ENCODE assay signal across 9 mouse cellular contexts in genomic region chr9:108284410-108284809, GRCm38 (mm10). TPM values are rescaled to one million over a fixed set of nuclear protein-coding genes. Genes with fewer than 3 reads are reported as not detected.
DNase-seq lines count a peak whose midpoint lies in the region; ATAC-seq lines count a peak whose summit lies in the region.
"Had no signal": no experiment of that assay in that cellular context is flagged by ENCODE, and none has a peak within 500 bp of the region (broad histone marks: within the 10 kb centered on the region; RNA-seq: fewer than 3 reads in every experiment).

No protein-coding gene starts in this region.

- H3K4me2 ChIP-seq in forebrain, embryonic 14.5 days (ENCODE audit: low read length): no peak overlapping the region
- no peak overlapping the region for H3K4me2 ChIP-seq in hindbrain, embryonic 12.5 days (replicated peaks)
- H3K4me2 ChIP-seq: lung, embryonic 15.5 days had no signal

- H3K27me3 ChIP-seq in forebrain, embryonic 14.5 days (replicated peaks; ENCODE audit: control insufficient read depth, insufficient read depth, low read length): no peaks in the 10 kb centered on the region
- H3K27me3 ChIP-seq in hindbrain, embryonic 12.5 days: no peaks in the 10 kb centered on the region
- H3K27me3 ChIP-seq in megakaryocyte, embryonic 14.5 days (replicated peaks): no peaks in the 10 kb centered on the region
- H3K27me3 ChIP-seq: lung, embryonic 15.5 days had no signal

- peak; percentile 66; the same call in 1 of the 2 replicates for ATAC-seq in forebrain, embryonic 14.5 days
- ATAC-seq in hindbrain, embryonic 12.5 days (ENCODE audit: low FRiP score): peak; percentile 32; the same call in 1 of the 2 replicates

- no peak overlapping the region for H3K4me3 ChIP-seq in forebrain, embryonic 14.5 days (ENCODE audit: low read depth, low read length)
- H3K4me3 ChIP-seq in hindbrain, embryonic 12.5 days: no peak overlapping the region
- peak overlapping the region; percentile 70 for H3K4me3 ChIP-seq in megakaryocyte, embryonic 14.5 days (replicated peaks)
- H3K4me3 ChIP-seq: lung, embryonic 15.5 days had no signal

- 11% methylated on average over 6 of the region's 6 CpGs for WGBS in forebrain, embryonic 14.5 days
- whole genome bisulfite sequencing in hindbrain, embryonic 12.5 days: 14% methylated on average over 6 of the region's 6 CpGs

- peak; percentile 67 to 92 for DNase-seq in adrenal gland, adult (ENCODE audit: inconsistent age in 2 of 2, low spot score in 1 of 2)
- DNase-seq in adrenal gland, adult 8-10 months: no peak
- DNase-seq in c-Kit-positive CD71-positive TER-119-negative erythroid progenitor cells, embryonic 14.5 days (ENCODE audit: low read depth): peak; percentile 77
- peak; percentile 85 for DNase-seq in forebrain, embryonic 14.5 days (ENCODE audit: low spot score)
- DNase-seq in left cerebral cortex, adult 11 months (ENCODE audit: low spot score): peak; percentile 60
- peak; percentile 37 for DNase-seq in right cerebral cortex, postnatal 25 days

- H3K36me3 ChIP-seq in forebrain, embryonic 14.5 days (ENCODE audit: control insufficient read depth, insufficient read depth, low read length): no peaks in the 10 kb centered on the region
- H3K36me3 ChIP-seq in hindbrain, embryonic 12.5 days: no peaks in the 10 kb centered on the region
- H3K36me3 ChIP-seq in megakaryocyte, embryonic 14.5 days (replicated peaks; ENCODE audit: low read length): no peaks in the 10 kb centered on the region
- H3K36me3 ChIP-seq: lung, embryonic 15.5 days had no signal

- H3K27ac ChIP-seq in forebrain, embryonic 14.5 days (ENCODE audit: low read depth, low read length): no peak overlapping the region
- H3K27ac ChIP-seq in hindbrain, embryonic 12.5 days: no peak overlapping the region
- H3K27ac ChIP-seq: lung, embryonic 15.5 days had no signal

- no peak overlapping the region for H3K9ac ChIP-seq in forebrain, embryonic 14.5 days (ENCODE audit: low read length)
- H3K9ac ChIP-seq in hindbrain, embryonic 12.5 days: no peak overlapping the region
- H3K9ac ChIP-seq: lung, embryonic 15.5 days had no signal

- H3K9me3 ChIP-seq in forebrain, embryonic 14.5 days (replicated peaks; ENCODE audit: control insufficient read depth, low read length): no peaks in the 10 kb centered on the region
- H3K9me3 ChIP-seq in hindbrain, embryonic 12.5 days (replicated peaks): no peaks in the 10 kb centered on the region
- H3K9me3 ChIP-seq in megakaryocyte, embryonic 14.5 days: no peaks in the 10 kb centered on the region
- H3K9me3 ChIP-seq: lung, embryonic 15.5 days had no signal

- H3K4me1 ChIP-seq in forebrain, embryonic 14.5 days (ENCODE audit: control insufficient read depth, insufficient read depth, low read length): no peaks in the 10 kb centered on the region
- H3K4me1 ChIP-seq in hindbrain, embryonic 12.5 days: no peaks in the 10 kb centered on the region
- peaks cover 20% of the 10 kb centered on the region for H3K4me1 ChIP-seq in megakaryocyte, embryonic 14.5 days

RNA-seq across cellular contexts. Expression of gene Nicn1, which starts 5.8 kb away (rescaled TPM):
- 10 to 100 TPM; 29.5 to 49.1 (median 41.4) TPM for total RNA-seq in adrenal gland, adult 8-10 months (2022)
- 113 and 126 TPM in 2 replicates for polyA plus RNA-seq in forebrain, embryonic 14.5 days (2014; fragmentation: Nextera tagmentation; extraction: Ambion mirVana)
- 79.1 and 81.7 TPM in 2 replicates for polyA plus RNA-seq in hindbrain, embryonic 12.5 days (2016; fragmentation: Nextera tagmentation; extraction: Ambion mirVana)
- polyA plus RNA-seq in megakaryocyte, embryonic 14.5 days (2012; ENCODE audit: insufficient read depth, low replicate concordance): not detected in 2 replicates

RNA-seq across cellular contexts. Expression of gene Amt, which starts 12.2 kb away (rescaled TPM):
- 10 to 100 TPM in 2 of 4 experiments, 1 to 10 TPM in 2; 3.8 to 10.9 (median 7.1) TPM for total RNA-seq in adrenal gland, adult 8-10 months (2022)
- polyA plus RNA-seq in forebrain, embryonic 14.5 days (2014; fragmentation: Nextera tagmentation; extraction: Ambion mirVana): 13.2 and 13.4 TPM in 2 replicates
- 22.1 and 25.9 TPM in 2 replicates for polyA plus RNA-seq in hindbrain, embryonic 12.5 days (2016; fragmentation: Nextera tagmentation; extraction: Ambion mirVana)
- polyA plus RNA-seq in megakaryocyte, embryonic 14.5 days (2012; ENCODE audit: insufficient read depth, low replicate concordance): 1.9 TPM in 1 of 2 replicates, not detected in the other

RNA-seq across cellular contexts. Expression of gene Dag1, which starts 20.7 kb away (rescaled TPM):
- total RNA-seq in adrenal gland, adult 8-10 months (2022): 100 to 1,000 TPM; 134 to 165 (median 148) TPM
- polyA plus RNA-seq in forebrain, embryonic 14.5 days (2014; fragmentation: Nextera tagmentation; extraction: Ambion mirVana): 42.0 and 49.6 TPM in 2 replicates
- polyA plus RNA-seq in hindbrain, embryonic 12.5 days (2016; fragmentation: Nextera tagmentation; extraction: Ambion mirVana): 74.7 and 80.4 TPM in 2 replicates
- polyA plus RNA-seq in megakaryocyte, embryonic 14.5 days (2012; ENCODE audit: insufficient read depth, low replicate concordance): 10.0 and 15.2 TPM in 2 replicates

RNA-seq across cellular contexts. Expression of gene Rhoa, which starts 21.5 kb away (rescaled TPM):
- 100 to 1,000 TPM; 307 to 342 (median 321) TPM for total RNA-seq in adrenal gland, adult 8-10 months (2022)
- 276 and 307 TPM in 2 replicates for polyA plus RNA-seq in forebrain, embryonic 14.5 days (2014; fragmentation: Nextera tagmentation; extraction: Ambion mirVana)
- 332 and 340 TPM in 2 replicates for polyA plus RNA-seq in hindbrain, embryonic 12.5 days (2016; fragmentation: Nextera tagmentation; extraction: Ambion mirVana)
- polyA plus RNA-seq in megakaryocyte, embryonic 14.5 days (2012; ENCODE audit: insufficient read depth, low replicate concordance): 83.3 and 92.2 TPM in 2 replicates

RNA-seq across cellular contexts. Expression of gene Tcta, which starts 21.6 kb away (rescaled TPM):
- total RNA-seq in adrenal gland, adult 8-10 months (2022): 10 to 100 TPM; 56.0 to 68.0 (median 62.2) TPM
- polyA plus RNA-seq in forebrain, embryonic 14.5 days (2014; fragmentation: Nextera tagmentation; extraction: Ambion mirVana): 38.9 and 50.8 TPM in 2 replicates
- 43.0 and 44.2 TPM in 2 replicates for polyA plus RNA-seq in hindbrain, embryonic 12.5 days (2016; fragmentation: Nextera tagmentation; extraction: Ambion mirVana)
- polyA plus RNA-seq in megakaryocyte, embryonic 14.5 days (2012; ENCODE audit: insufficient read depth, low replicate concordance): 5.1 and 6.8 TPM in 2 replicates

Comparison
In these comparisons a context has a peak if more than half of its experiments do, and no peak if none do; other contexts are left out.
1. RNA of gene Nicn1, which starts 5.8 kb away (polyA plus RNA-seq): 113 to 126 TPM in forebrain, embryonic 14.5 days and 79.1 to 81.7 TPM in hindbrain, embryonic 12.5 days; not detected in megakaryocyte, embryonic 14.5 days; every median in the first group is over 10 times any median in the second.